Mouse (Mus musculus): ENCODE data around the gene Ddah1.

DNA sequence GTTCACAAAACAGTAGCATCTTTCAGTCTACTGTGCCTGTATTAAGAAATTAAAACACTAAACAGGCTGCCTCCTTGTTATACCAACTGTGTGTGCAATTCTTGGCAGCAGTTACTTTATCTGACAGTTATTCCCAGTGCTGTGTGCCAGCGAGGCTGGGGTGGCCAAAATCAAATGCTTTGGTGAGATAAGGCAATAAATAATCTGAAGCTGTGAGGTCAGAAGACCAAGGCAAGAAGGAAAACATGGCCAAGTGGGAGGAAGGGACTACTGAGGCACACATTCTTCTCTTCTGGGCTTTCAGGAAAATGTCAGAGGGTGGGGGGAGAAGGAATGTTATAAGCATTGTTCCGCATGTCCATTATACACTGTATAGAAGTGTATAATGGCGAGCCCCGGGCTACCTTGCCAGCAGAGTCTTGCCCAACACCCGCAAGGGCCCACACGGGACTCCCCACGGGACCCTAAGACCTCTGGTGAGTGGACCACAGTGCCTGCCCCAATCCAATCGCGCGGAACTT lies 106.3 kb downstream of the Ddah1 start:
- TF ChIP-seq CTCF (IDR thresholded peaks at IDR 0.05; ENCODE audit: low read depth) (no peak), EP300 (IDR thresholded peaks at IDR 0.05; ENCODE audit: low read depth) (no peak)

Data from heart, postnatal 0 days (tissue).